Comparison of ENCODE assay signal across 8 mouse cellular contexts in genomic region chr5:74530785-74531184, GRCm38 (mm10). TPM values are rescaled to one million over a fixed set of nuclear protein-coding genes. Genes with fewer than 3 reads are reported as not detected.
DNase-seq lines count a peak whose midpoint lies in the region; ATAC-seq and TF ChIP-seq lines count a peak whose summit lies in the region.

No protein-coding gene starts in this region.

- H3K9me3 ChIP-seq in kidney, embryonic 14.5 days (ENCODE audit: control insufficient read depth, low read length), result no peaks in the 10 kb centered on the region
- no peaks in the 10 kb centered on the region for H3K9me3 ChIP-seq in hindbrain, embryonic 13.5 days
- no peaks in the 10 kb centered on the region for H3K9me3 ChIP-seq in midbrain, embryonic 14.5 days (ENCODE audit: control insufficient read depth, low read length)

- peak overlapping the region; percentile 64 for H3K9ac ChIP-seq in kidney, embryonic 14.5 days (ENCODE audit: low read depth, low read length)
- peak overlapping the region; percentile 74 for H3K9ac ChIP-seq in hindbrain, embryonic 13.5 days
- H3K9ac ChIP-seq in midbrain, embryonic 14.5 days (replicated peaks; ENCODE audit: low read length), result peak overlapping the region; percentile 62

- H3K4me1 ChIP-seq in kidney, embryonic 14.5 days (ENCODE audit: control insufficient read depth, insufficient read depth, low read length), result peaks cover 14% of the 10 kb centered on the region; the same call in 1 of the 2 replicates
- peaks cover 5% of the 10 kb centered on the region; the same call in 1 of the 2 replicates for H3K4me1 ChIP-seq in bone marrow, adult 2 months (ENCODE audit: control insufficient read depth, insufficient read depth, low read length)
- H3K4me1 ChIP-seq in hindbrain, embryonic 13.5 days (replicated peaks), result peaks cover 38% of the 10 kb centered on the region
- H3K4me1 ChIP-seq in midbrain, embryonic 14.5 days (ENCODE audit: control insufficient read depth, insufficient read depth, low read length), result peaks cover 18% of the 10 kb centered on the region

- H3K36me3 ChIP-seq in kidney, embryonic 14.5 days (ENCODE audit: control insufficient read depth, insufficient read depth, low read length), result no peaks in the 10 kb centered on the region
- no peaks in the 10 kb centered on the region for H3K36me3 ChIP-seq in hindbrain, embryonic 13.5 days
- H3K36me3 ChIP-seq in midbrain, embryonic 14.5 days (ENCODE audit: control insufficient read depth, insufficient read depth, low read length), result no peaks in the 10 kb centered on the region

- no peak for TF ChIP-seq CTCF in bone marrow, adult 2 months (IDR thresholded peaks at IDR 0.05; ENCODE audit: control insufficient read depth, insufficient read depth, low read length)

- TF ChIP-seq POLR2A in bone marrow, adult 2 months (IDR thresholded peaks at IDR 0.05; ENCODE audit: borderline replicate concordance, control insufficient read depth, low read depth, low read length), result no peak

- H3K27ac ChIP-seq in kidney, embryonic 14.5 days (ENCODE audit: low read depth, low read length), result no peak overlapping the region
- no peak overlapping the region for H3K27ac ChIP-seq in bone marrow, adult 2 months (ENCODE audit: control insufficient read depth, insufficient read depth, low read depth, low read length, poor library complexity)
- no peak overlapping the region for H3K27ac ChIP-seq in hindbrain, embryonic 13.5 days
- H3K27ac ChIP-seq in midbrain, embryonic 14.5 days (replicated peaks; ENCODE audit: low read depth, low read length), result no peak overlapping the region

- WGBS in kidney, embryonic 14.5 days, result 20% methylated on average over 16 of the region's 16 CpGs
- WGBS in bone marrow, adult 2 months, result 5% methylated on average over 16 of the region's 16 CpGs
- WGBS in hindbrain, embryonic 13.5 days, result 29% methylated on average over 16 of the region's 16 CpGs
- 30% methylated on average over 16 of the region's 16 CpGs for WGBS in midbrain, embryonic 14.5 days

- peak overlapping the region; percentile 97 for H3K4me2 ChIP-seq in kidney, embryonic 14.5 days (replicated peaks; ENCODE audit: low read depth, low read length)
- H3K4me2 ChIP-seq in hindbrain, embryonic 13.5 days, result peak overlapping the region; percentile 100
- H3K4me2 ChIP-seq in midbrain, embryonic 14.5 days (ENCODE audit: low read length), result peak overlapping the region; percentile 99

- H3K4me3 ChIP-seq in kidney, embryonic 14.5 days (ENCODE audit: low read length), result peak overlapping the region; percentile 84
- peak overlapping the region; percentile 90 for H3K4me3 ChIP-seq in bone marrow, adult 2 months (replicated peaks; ENCODE audit: control insufficient read depth, low read depth, low read length)
- peak overlapping the region; percentile 88 for H3K4me3 ChIP-seq in hindbrain, embryonic 13.5 days
- H3K4me3 ChIP-seq in midbrain, embryonic 14.5 days (replicated peaks; ENCODE audit: low read depth, low read length), result peak overlapping the region; percentile 73

- H3K27me3 ChIP-seq in kidney, embryonic 14.5 days (ENCODE audit: control insufficient read depth, insufficient read depth, low read length), result no peaks in the 10 kb centered on the region
- no peaks in the 10 kb centered on the region for H3K27me3 ChIP-seq in hindbrain, embryonic 13.5 days
- H3K27me3 ChIP-seq in midbrain, embryonic 14.5 days (ENCODE audit: control insufficient read depth, insufficient read depth, low read length), result no peaks in the 10 kb centered on the region

- ATAC-seq in kidney, embryonic 14.5 days (ENCODE audit: low FRiP score, low TSS enrichment), result no peak
- ATAC-seq in hindbrain, embryonic 13.5 days (ENCODE audit: low FRiP score), result no peak
- ATAC-seq in midbrain, embryonic 14.5 days (ENCODE audit: low FRiP score, low TSS enrichment), result no peak

- DNase-seq in kidney, postnatal 10 days, result no peak
- no peak for DNase-seq in midbrain, embryonic 14.5 days
- DNase-seq in MN1 (ENCODE audit: low spot score), result no peak
- DNase-seq in lung, adult 18-20 months, result no peak
- DNase-seq in adrenal gland, postnatal 36 days, result no peak

RNA-seq across cellular contexts. Expression of gene Scfd2, which starts 0.8 kb away (rescaled TPM):
- polyA plus RNA-seq in kidney, embryonic 14.5 days (2014; fragmentation: Nextera tagmentation; extraction: Ambion mirVana), result 11.4 and 18.3 TPM in 2 replicates
- polyA plus RNA-seq in bone marrow, adult 2 months (2011; ENCODE audit: insufficient read depth, insufficient read length, low replicate concordance, missing spikeins), result 3.1 and 8.1 TPM in 2 replicates
- 19.6 and 20.0 TPM in 2 replicates for polyA plus RNA-seq in hindbrain, embryonic 13.5 days (2015; fragmentation: Nextera tagmentation; extraction: Ambion mirVana)
- 16.7 and 18.4 TPM in 2 replicates for polyA plus RNA-seq in midbrain, embryonic 14.5 days (2014; fragmentation: Nextera tagmentation; extraction: Ambion mirVana)
- 10 to 100 TPM; 17.8 to 22.9 TPM for total RNA-seq in adrenal gland, postnatal 36 days (2021)

RNA-seq across cellular contexts. Expression of gene Fip1l1, which starts 4.5 kb away (rescaled TPM):
- 69.9 and 110 TPM in 2 replicates for polyA plus RNA-seq in kidney, embryonic 14.5 days (2014; fragmentation: Nextera tagmentation; extraction: Ambion mirVana)
- polyA plus RNA-seq in bone marrow, adult 2 months (2011; ENCODE audit: insufficient read depth, insufficient read length, low replicate concordance, missing spikeins), result 44.5 and 50.5 TPM in 2 replicates
- polyA plus RNA-seq in hindbrain, embryonic 13.5 days (2015; fragmentation: Nextera tagmentation; extraction: Ambion mirVana), result 81.5 and 85.5 TPM in 2 replicates
- polyA plus RNA-seq in midbrain, embryonic 14.5 days (2014; fragmentation: Nextera tagmentation; extraction: Ambion mirVana), result 54.8 and 75.0 TPM in 2 replicates
- total RNA-seq in adrenal gland, postnatal 36 days (2021), result 10 to 100 TPM; 59.2 to 62.0 TPM
